Mouse (Mus musculus) myocyte (in vitro differentiated cells): ENCODE data around the gene AL732309.1. TPM values are rescaled to one million over a fixed set of nuclear protein-coding genes. Genes with fewer than 3 reads are reported as not detected.

Experiments
- H3K27me3 ChIP-seq: one replicate; pipeline ENCODE4 v1.6.1; 2011; ENCODE audit not compliant: control insufficient read depth, insufficient read depth, insufficient read length
- H3K36me3 ChIP-seq: one replicate; pipeline ENCODE4 v1.6.1; 2011; ENCODE audit not compliant: control insufficient read depth, insufficient read depth
- H3K4me2 ChIP-seq: one replicate; pipeline ENCODE4 v1.6.1; 2011; ENCODE audit warnings: low read depth, control low read depth
- H3K4me3 ChIP-seq: one replicate; pipeline ENCODE4 v1.5.1; 2011; ENCODE audit warnings: mild to moderate bottlenecking, control low read depth, moderate library complexity
- H3K79me2 ChIP-seq: one replicate; pipeline ENCODE4 v1.6.1; 2011; ENCODE audit not compliant: control insufficient read depth, insufficient read depth
- H3ac ChIP-seq: one replicate; pipeline ENCODE4 v1.6.1; 2011; ENCODE audit not compliant: control insufficient read depth, insufficient read length
- CEBPB ChIP-seq: IDR thresholded peaks from 2 replicates; pipeline ENCODE4 v1.6.1; 2011; ENCODE audit warnings: mild to moderate bottlenecking, moderate library complexity; ENCODE audit not compliant: poor library complexity, insufficient read depth, severe bottlenecking
- E2F4 ChIP-seq: IDR thresholded peaks from one replicate; pipeline ENCODE4 v1.6.1; 2011; ENCODE audit warnings: mild to moderate bottlenecking, control low read depth, moderate library complexity; ENCODE audit not compliant: insufficient read depth
- MAX ChIP-seq: IDR thresholded peaks from one replicate; pipeline ENCODE4 v1.6.1; 2011; ENCODE audit warnings: low read depth, mild to moderate bottlenecking, control low read depth
- MYOD1 ChIP-seq, 3 experiments: IDR thresholded peaks; one replicate each; pipeline ENCODE4 v1.6.1; 2011; ENCODE audit warnings: control low read depth in 2 of 3, low read depth in 2 of 3, mild to moderate bottlenecking in 2 of 3, moderate library complexity in 1 of 3; ENCODE audit not compliant: insufficient read length in 2 of 3, control insufficient read depth in 1 of 3
- MYOG ChIP-seq, 3 experiments: IDR thresholded peaks; one replicate each; pipeline ENCODE4 v1.6.1; 2011; ENCODE audit warnings: control low read depth in 2 of 3, low read depth in 2 of 3, mild to moderate bottlenecking in 2 of 3; ENCODE audit not compliant: insufficient read length in 2 of 3, control insufficient read depth in 1 of 3, insufficient read depth in 1 of 3
- POLR2A ChIP-seq: IDR thresholded peaks from one replicate; pipeline ENCODE4 v1.6.1; 2011; ENCODE audit warnings: low read depth, mild to moderate bottlenecking, control low read depth, moderate library complexity; ENCODE audit not compliant: insufficient read length
- POLR2AphosphoS2 ChIP-seq: IDR thresholded peaks from one replicate; pipeline ENCODE4 v1.6.1; 2011; ENCODE audit warnings: low read depth, control low read depth; ENCODE audit not compliant: insufficient read length
- REST ChIP-seq: IDR thresholded peaks from one replicate; pipeline ENCODE4 v1.6.1; 2011; ENCODE audit warnings: mild to moderate bottlenecking, control low read depth, moderate library complexity; ENCODE audit not compliant: insufficient read depth, insufficient read length
- SRF ChIP-seq: IDR thresholded peaks from one replicate; pipeline ENCODE4 v1.6.1; 2011; ENCODE audit warnings: low read depth; ENCODE audit not compliant: control insufficient read depth, insufficient read length
- TCF12 ChIP-seq: IDR thresholded peaks from one replicate; pipeline ENCODE4 v1.6.1; 2011; ENCODE audit warnings: mild to moderate bottlenecking, control low read depth; ENCODE audit not compliant: poor library complexity, insufficient read depth, severe bottlenecking
- TCF3 ChIP-seq: IDR thresholded peaks from one replicate; pipeline ENCODE4 v1.6.1; 2011; ENCODE audit warnings: low read depth, control low read depth; ENCODE audit not compliant: insufficient read length
- USF1 ChIP-seq: IDR thresholded peaks from one replicate; pipeline ENCODE4 v1.6.1; 2011; ENCODE audit warnings: low read depth, mild to moderate bottlenecking, control low read depth, moderate library complexity
- polyA plus RNA-seq: library from polyadenylated mRNA; unstranded; fragments of >200 nt; fragmentation: generic; extraction: Trizol; gene quantifications from one replicate; pipeline ENCODE4 v1.2.1, GENCODE M21; 2012; ENCODE audit warnings: missing spikeins

The AL732309.1 gene
- polyA plus RNA-seq, 1 experiment: 4.5 TPM

GRCm38 (mm10) chr2:25234551-25235220 lies 12.0 kb downstream of the AL732309.1 start:
- Histone ChIP-seq H3K4me3 (no peak overlapping the region), H3K4me2 (no peak overlapping the region), H3ac (no peak overlapping the region), H3K27me3 (peaks cover 69% of the 10 kb centered on the region), H3K36me3 (no peaks in the 10 kb centered on the region), H3K79me2 (no peaks in the 10 kb centered on the region)
- TF ChIP-seq POLR2A (no peak), USF1 (no peak), POLR2AphosphoS2 (no peak), MYOD1 (IDR thresholded peaks at IDR 0.05; ENCODE audit: control insufficient read depth in 1 of 3, insufficient read length in 2 of 3, low read depth in 2 of 3) (no peak), TCF12 (no peak), REST (no peak), E2F4 (no peak), TCF3 (no peak)

- Histone ChIP-seq H3K79me2 (no peaks in the 10 kb centered on the region), H3ac (no peak within 1 kb of the TSS), H3K27me3 (peaks cover 69% of the 10 kb centered on the region), H3K36me3 (no peaks in the 10 kb centered on the region), H3K4me2 (no peak within 1 kb of the TSS), H3K4me3 (no peak within 1 kb of the TSS)
- TF ChIP-seq MYOD1 (IDR thresholded peaks at IDR 0.05; ENCODE audit: control insufficient read depth in 1 of 3, insufficient read length in 2 of 3, low read depth in 2 of 3) (no peak), E2F4 (no peak)
These were observed 12.6 kb downstream of the AL732309.1 start, which contains the start of gene Slc34a3 for GRCm38 (mm10) chr2:25234050-25234449. TSS of gene Slc34a3 (minus strand) at chr2:25234364.

GRCm38 (mm10) chr2:25233421-25233820 lies 13.2 kb downstream of the AL732309.1 start:
- H3ac ChIP-seq: no peak overlapping the region
- no peak overlapping the region for H3K4me2 ChIP-seq
- H3K4me3 ChIP-seq: no peak overlapping the region
- no peaks in the 10 kb centered on the region for H3K36me3 ChIP-seq
- TF ChIP-seq USF1 (no peak), POLR2A (no peak), CEBPB (no peak), MYOG (IDR thresholded peaks at IDR 0.05; ENCODE audit: control insufficient read depth in 1 of 3, insufficient read depth in 1 of 3, insufficient read length in 2 of 3, low read depth in 2 of 3) (no peak), MAX (no peak), POLR2AphosphoS2 (no peak), TCF3 (no peak)
- H3K79me2 ChIP-seq: no peaks in the 10 kb centered on the region
- peaks cover 69% of the 10 kb centered on the region for H3K27me3 ChIP-seq

GRCm38 (mm10) chr2:25231038-25231437 lies 15.6 kb downstream of the AL732309.1 start:
- H3K27me3 ChIP-seq: peaks cover 61% of the 10 kb centered on the region
- no peaks in the 10 kb centered on the region for H3K79me2 ChIP-seq
- H3K4me2 ChIP-seq: no peak overlapping the region
- TF ChIP-seq POLR2AphosphoS2 (no peak), USF1 (no peak), MYOG (IDR thresholded peaks at IDR 0.05; ENCODE audit: control insufficient read depth in 1 of 3, insufficient read depth in 1 of 3, insufficient read length in 2 of 3, low read depth in 2 of 3) (no peak), POLR2A (no peak), REST (no peak), MYOD1 (IDR thresholded peaks at IDR 0.05; ENCODE audit: control insufficient read depth in 1 of 3, insufficient read length in 2 of 3, low read depth in 2 of 3) (no peak), MAX (no peak), TCF3 (no peak), E2F4 (no peak), CEBPB (no peak), SRF (no peak), TCF12 (no peak)
- no peaks in the 10 kb centered on the region for H3K36me3 ChIP-seq
- H3ac ChIP-seq: no peak overlapping the region
- no peak overlapping the region for H3K4me3 ChIP-seq

GRCm38 (mm10) chr2:25230581-25230980 lies 16.1 kb downstream of the AL732309.1 start:
- Histone ChIP-seq H3K4me3 (no peak overlapping the region), H3K27me3 (peaks cover 57% of the 10 kb centered on the region), H3K4me2 (no peak overlapping the region), H3K36me3 (no peaks in the 10 kb centered on the region), H3ac (no peak overlapping the region), H3K79me2 (no peaks in the 10 kb centered on the region)
- no peak for TF ChIP-seq MYOG (IDR thresholded peaks at IDR 0.05; ENCODE audit: control insufficient read depth in 1 of 3, insufficient read depth in 1 of 3, insufficient read length in 2 of 3, low read depth in 2 of 3)
- TF ChIP-seq TCF3: no peak
- no peak for TF ChIP-seq E2F4
- TF ChIP-seq CEBPB: no peak
- TF ChIP-seq POLR2A: no peak
- TF ChIP-seq TCF12: no peak
- no peak for TF ChIP-seq MYOD1 (IDR thresholded peaks at IDR 0.05; ENCODE audit: control insufficient read depth in 1 of 3, insufficient read length in 2 of 3, low read depth in 2 of 3)
- no peak for TF ChIP-seq SRF
- no peak for TF ChIP-seq MAX
- no peak for TF ChIP-seq REST
